Mouse (Mus musculus): ENCODE measurements at regions not wholly inside any gene's neighbourhood (a gene's known extent, or its start where the extent isn't known, plus 50 kb on each side); places are given as distances from the start of the nearest gene placed in this dataset.

DNA sequence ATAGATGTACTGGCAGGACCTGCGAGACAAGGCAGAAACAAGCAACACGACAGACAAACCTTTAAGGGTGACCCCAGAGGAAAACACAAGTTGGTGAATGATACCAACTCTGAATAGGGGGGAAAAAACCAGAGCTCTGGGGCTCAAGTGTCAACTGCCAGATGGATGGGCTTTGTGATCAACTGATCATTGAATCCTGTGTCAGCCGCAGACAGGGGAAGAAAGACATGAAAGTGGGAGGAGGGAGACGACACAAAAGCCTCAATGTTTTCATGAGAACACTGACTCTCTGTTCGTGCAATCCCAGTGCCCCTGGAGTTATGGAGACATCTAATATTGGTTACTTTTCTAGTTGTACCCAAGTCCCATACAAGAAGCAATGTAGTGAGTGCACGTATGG is 593.8 kb downstream of the Tmem114 start:
- Histone ChIP-seq H3K27ac (no peak overlapping the region), H3K36me3 (ENCODE audit: poor library complexity, severe bottlenecking) (no peaks in the 10 kb centered on the region), H3K9me3 (replicated peaks) (no peaks in the 10 kb centered on the region), H3K4me3 (no peak overlapping the region), H3K9ac (no peak overlapping the region), H3K4me1 (no peaks in the 10 kb centered on the region), H3K4me2 (no peak overlapping the region), H3K27me3 (no peaks in the 10 kb centered on the region)
- ATAC-seq, result no peak
- WGBS, result 27% methylated on average over 6 of the region's 6 CpGs

DNA sequence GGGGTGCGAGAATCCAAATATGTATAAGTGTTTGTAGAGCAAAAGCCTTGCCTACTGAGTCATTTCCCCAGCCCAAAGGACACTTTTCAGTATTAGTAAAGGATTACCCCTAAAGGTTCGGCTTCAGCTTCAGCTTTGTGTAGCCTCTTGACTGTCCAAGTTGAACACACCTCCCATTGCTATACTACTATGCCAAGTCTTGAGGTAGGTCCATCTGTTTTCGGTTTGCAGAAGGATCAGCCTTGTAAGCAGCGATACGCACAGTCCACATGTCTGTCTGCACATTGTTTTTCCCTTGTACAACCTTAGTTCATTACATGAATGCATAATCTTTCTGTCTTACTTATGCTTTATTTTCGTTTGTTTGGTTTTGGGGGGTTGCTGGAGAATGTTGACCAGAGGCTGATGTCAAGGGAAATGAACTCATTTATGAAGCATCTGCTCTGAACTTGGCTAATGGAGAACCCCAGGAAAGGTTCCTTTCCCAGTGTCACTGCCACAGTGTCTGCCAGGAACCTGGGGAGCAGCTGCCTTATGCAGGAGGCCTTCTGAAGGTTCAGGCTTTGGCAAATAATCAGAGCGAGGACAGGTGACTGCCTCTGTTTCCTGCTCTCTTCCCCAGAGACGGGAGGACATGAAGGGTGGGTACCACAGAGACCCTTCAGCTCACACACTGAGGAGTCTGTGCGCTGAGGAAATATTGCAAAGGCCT is 594.8 kb downstream of the Tmem114 start:
- Histone ChIP-seq H3K9me3 (replicated peaks) (no peaks in the 10 kb centered on the region), H3K36me3 (ENCODE audit: poor library complexity, severe bottlenecking) (no peaks in the 10 kb centered on the region), H3K9ac (no peak overlapping the region), H3K4me2 (no peak overlapping the region), H3K4me3 (no peak overlapping the region), H3K27me3 (no peaks in the 10 kb centered on the region), H3K27ac (no peak overlapping the region), H3K4me1 (no peaks in the 10 kb centered on the region)
- 89% methylated on average over 9 of the region's 9 CpGs for WGBS
- no peak for ATAC-seq

DNA sequence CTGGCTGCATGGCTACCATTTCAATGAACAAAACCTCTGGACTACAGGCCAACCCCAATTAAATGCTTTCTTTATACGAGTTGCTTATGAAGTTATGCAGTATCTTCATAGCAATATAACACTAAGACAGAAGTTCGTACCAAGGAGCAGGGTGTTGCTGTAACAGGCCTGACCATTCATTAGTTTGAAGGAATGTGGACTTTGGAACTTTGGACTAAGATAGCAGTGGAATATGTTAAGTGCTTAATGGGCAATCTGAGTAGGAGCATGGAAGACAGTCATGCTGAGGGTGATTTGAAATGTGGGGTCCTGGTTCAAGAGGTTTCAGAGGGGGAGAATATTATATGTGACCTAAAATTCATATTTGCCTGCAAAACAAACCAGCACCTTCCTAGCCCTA is 623.8 kb downstream of the Tmem114 start:
- 78% methylated on average over 2 of the region's 2 CpGs for WGBS
- no peak for ATAC-seq
- Histone ChIP-seq H3K9ac (no peak overlapping the region), H3K27me3 (no peaks in the 10 kb centered on the region), H3K27ac (no peak overlapping the region), H3K4me3 (no peak overlapping the region), H3K36me3 (ENCODE audit: poor library complexity, severe bottlenecking) (no peaks in the 10 kb centered on the region), H3K9me3 (replicated peaks) (no peaks in the 10 kb centered on the region), H3K4me2 (no peak overlapping the region), H3K4me1 (peaks cover 14% of the 10 kb centered on the region)

GRCm38 (mm10) chr16:7797176-7797786 is 627.7 kb downstream of the Tmem114 start:
- H3K9me3 ChIP-seq (replicated peaks), result no peaks in the 10 kb centered on the region
- H3K4me1 ChIP-seq, result peaks cover 14% of the 10 kb centered on the region
- H3K4me2 ChIP-seq, result no peak overlapping the region
- no peak overlapping the region for H3K9ac ChIP-seq
- H3K27me3 ChIP-seq, result no peaks in the 10 kb centered on the region
- ATAC-seq, result peak; percentile 75
- WGBS, result 28% methylated on average over 8 of the region's 8 CpGs
- no peaks in the 10 kb centered on the region for H3K36me3 ChIP-seq (ENCODE audit: poor library complexity, severe bottlenecking)
- H3K4me3 ChIP-seq, result no peak overlapping the region
- H3K27ac ChIP-seq, result no peak overlapping the region

DNA sequence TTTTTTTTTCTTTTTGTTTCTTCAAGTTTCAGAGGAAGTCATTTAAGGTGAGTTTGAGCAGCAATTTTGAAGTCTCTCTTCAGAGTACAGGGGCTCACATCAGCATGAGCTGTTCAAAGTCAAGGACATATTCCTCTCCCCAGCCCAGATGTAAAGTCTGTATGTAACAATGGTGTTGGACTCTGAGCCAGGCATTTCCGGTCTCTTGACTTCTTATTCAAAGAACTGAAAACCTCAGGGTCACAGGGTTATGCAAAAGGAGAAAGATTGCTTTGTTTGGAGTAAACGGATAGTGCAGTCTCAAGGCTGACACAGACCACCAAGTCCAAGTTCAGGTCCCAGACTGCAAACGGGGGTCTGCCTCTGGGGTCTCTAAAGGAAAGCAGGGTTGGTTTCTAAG is 629.4 kb downstream of the Tmem114 start:
- Histone ChIP-seq H3K36me3 (ENCODE audit: poor library complexity, severe bottlenecking) (no peaks in the 10 kb centered on the region), H3K4me3 (no peak overlapping the region), H3K4me2 (no peak overlapping the region), H3K27ac (no peak overlapping the region), H3K9me3 (replicated peaks) (no peaks in the 10 kb centered on the region), H3K9ac (no peak overlapping the region), H3K27me3 (no peaks in the 10 kb centered on the region), H3K4me1 (peaks cover 14% of the 10 kb centered on the region)
- no peak for ATAC-seq
- WGBS, result 57% methylated on average over 3 of the region's 3 CpGs

DNA sequence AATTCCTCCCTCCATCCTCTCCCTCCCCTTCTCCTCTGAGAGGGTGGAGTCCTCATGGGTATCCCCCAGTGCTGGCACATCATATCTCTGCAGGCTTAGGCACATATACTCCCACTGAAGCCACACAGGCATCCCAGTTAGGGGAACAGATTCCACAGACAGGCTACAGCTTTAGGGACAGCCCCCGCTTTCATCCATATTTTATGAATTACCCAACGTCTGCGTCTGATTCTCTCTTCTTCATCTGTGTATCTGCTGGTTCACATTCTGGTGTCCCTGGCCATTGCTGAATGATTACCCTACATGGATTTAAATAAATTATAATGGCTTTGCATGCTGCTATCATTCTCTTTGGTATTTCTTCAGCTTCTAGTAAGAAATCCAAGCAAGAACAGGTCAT is 632.4 kb downstream of the Tmem114 start:
- no peak for ATAC-seq
- H3K27ac ChIP-seq, result no peak overlapping the region
- H3K27me3 ChIP-seq, result no peaks in the 10 kb centered on the region
- WGBS, result 92% methylated on average over 3 of the region's 3 CpGs
- peaks cover 11% of the 10 kb centered on the region for H3K4me1 ChIP-seq
- no peaks in the 10 kb centered on the region for H3K36me3 ChIP-seq (ENCODE audit: poor library complexity, severe bottlenecking)
- no peak overlapping the region for H3K4me2 ChIP-seq
- H3K4me3 ChIP-seq, result no peak overlapping the region
- H3K9me3 ChIP-seq (replicated peaks), result no peaks in the 10 kb centered on the region
- no peak overlapping the region for H3K9ac ChIP-seq

- Histone ChIP-seq H3K4me2 (no peak overlapping the region), H3K4me3 (no peak overlapping the region), H3K4me1 (0 out of 2 replicates have a peak, but pooled peaks cover 4% of the 10 kb centered on the region), H3K27me3 (no peaks in the 10 kb centered on the region), H3K9ac (no peak overlapping the region), H3K9me3 (replicated peaks) (no peaks in the 10 kb centered on the region), H3K36me3 (ENCODE audit: poor library complexity, severe bottlenecking) (no peaks in the 10 kb centered on the region), H3K27ac (no peak overlapping the region)
- peak; percentile 65; the same call in 1 of the 2 replicates for ATAC-seq
- WGBS, result 76% methylated on average over 4 of the region's 4 CpGs
Measured at GRCm38 (mm10) chr16:7790260-7790659, 634.7 kb downstream of the Tmem114 start.

- Histone ChIP-seq H3K27ac (peak overlapping the region; percentile 35; the same call in 1 of the 2 replicates), H3K4me3 (no peak overlapping the region), H3K4me1 (0 out of 2 replicates have a peak, but pooled peaks cover 4% of the 10 kb centered on the region), H3K9me3 (replicated peaks) (0 out of 2 replicates have a peak, but pooled peaks cover 3% of the 10 kb centered on the region), H3K4me2 (no peak overlapping the region), H3K36me3 (ENCODE audit: poor library complexity, severe bottlenecking) (no peaks in the 10 kb centered on the region), H3K27me3 (no peaks in the 10 kb centered on the region), H3K9ac (no peak overlapping the region)
- peak; percentile 89 for ATAC-seq
- 65% methylated on average over 2 of the region's 2 CpGs for WGBS
Measured at GRCm38 (mm10) chr16:7788209-7788608, 636.7 kb downstream of the Tmem114 start.

DNA sequence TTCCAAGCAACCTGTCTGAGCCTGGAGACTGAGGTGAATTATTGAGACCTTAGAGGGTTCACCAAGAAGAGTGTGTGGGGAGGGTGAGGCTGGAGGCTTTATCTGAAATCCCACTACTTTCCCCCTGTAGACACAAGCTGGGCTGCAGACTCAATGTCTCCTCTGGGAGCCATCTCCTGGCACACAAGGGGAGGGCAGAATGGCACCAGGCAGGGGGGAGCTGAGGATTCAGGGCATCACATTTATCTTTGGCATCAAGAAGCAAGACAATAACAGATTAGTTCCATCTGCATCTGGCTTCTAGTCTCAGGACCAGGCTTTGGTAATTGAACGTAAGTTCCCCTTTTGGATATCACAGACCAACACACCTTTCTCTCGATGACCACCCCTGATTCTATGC is 643.4 kb downstream of the Tmem114 start:
- no peaks in the 10 kb centered on the region for H3K27me3 ChIP-seq
- no peak overlapping the region for H3K4me3 ChIP-seq
- H3K4me1 ChIP-seq, result no peaks in the 10 kb centered on the region
- no peak for ATAC-seq
- 0 out of 2 replicates have a peak, but pooled peaks cover 3% of the 10 kb centered on the region for H3K9me3 ChIP-seq (replicated peaks)
- no peaks in the 10 kb centered on the region for H3K36me3 ChIP-seq (ENCODE audit: poor library complexity, severe bottlenecking)
- no peak overlapping the region for H3K4me2 ChIP-seq
- 91% methylated on average over 2 of the region's 2 CpGs for WGBS
- H3K9ac ChIP-seq, result no peak overlapping the region
- no peak overlapping the region for H3K27ac ChIP-seq

- H3K4me1 ChIP-seq, result no peaks in the 10 kb centered on the region
- 89% methylated on average over 3 of the region's 3 CpGs for WGBS
- H3K4me3 ChIP-seq, result no peak overlapping the region
- no peak overlapping the region for H3K4me2 ChIP-seq
- H3K27ac ChIP-seq, result no peak overlapping the region
- ATAC-seq, result no peak
- H3K9ac ChIP-seq, result no peak overlapping the region
- no peaks in the 10 kb centered on the region for H3K27me3 ChIP-seq
- no peaks in the 10 kb centered on the region for H3K9me3 ChIP-seq (replicated peaks)
- no peaks in the 10 kb centered on the region for H3K36me3 ChIP-seq (ENCODE audit: poor library complexity, severe bottlenecking)
Measured at GRCm38 (mm10) chr16:7775635-7776034, 649.3 kb downstream of the Tmem114 start.

GRCm38 (mm10) chr16:7768433-7768832 is 656.5 kb downstream of the Tmem114 start:
- no peaks in the 10 kb centered on the region for H3K9me3 ChIP-seq (replicated peaks)
- no peak overlapping the region for H3K27ac ChIP-seq
- ATAC-seq, result no peak
- no peaks in the 10 kb centered on the region for H3K36me3 ChIP-seq (ENCODE audit: poor library complexity, severe bottlenecking)
- no peaks in the 10 kb centered on the region for H3K4me1 ChIP-seq
- H3K4me2 ChIP-seq, result no peak overlapping the region
- no peaks in the 10 kb centered on the region for H3K27me3 ChIP-seq
- no peak overlapping the region for H3K9ac ChIP-seq
- WGBS, result 63% methylated on average over 1 of the region's 1 CpGs
- H3K4me3 ChIP-seq, result no peak overlapping the region

GRCm38 (mm10) chr16:7767691-7768090 is 657.2 kb downstream of the Tmem114 start:
- H3K27me3 ChIP-seq, result no peaks in the 10 kb centered on the region
- no peak for ATAC-seq
- WGBS, result 89% methylated on average over 4 of the region's 4 CpGs

DNA sequence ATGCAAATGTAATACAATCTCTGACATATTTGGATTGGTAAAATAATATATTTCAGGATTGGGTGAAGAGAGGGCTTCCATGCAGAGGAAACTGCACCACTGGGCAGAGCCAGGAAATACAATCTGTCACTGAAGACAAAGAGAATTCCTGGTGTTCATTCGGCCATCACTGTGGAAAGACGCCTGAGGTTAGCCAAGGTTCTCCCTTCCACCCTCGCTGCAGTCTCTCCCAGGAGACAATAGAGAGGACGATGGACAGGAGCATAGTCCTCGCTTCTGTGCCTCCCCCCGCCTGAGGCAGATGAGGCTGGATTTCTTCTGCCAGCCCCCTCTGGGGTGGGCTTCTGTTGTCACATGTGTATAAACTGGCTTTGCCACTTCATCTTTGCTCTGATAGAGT is 660.6 kb downstream of the Tmem114 start:
- H3K9me3 ChIP-seq (replicated peaks), result no peaks in the 10 kb centered on the region
- no peak overlapping the region for H3K9ac ChIP-seq
- H3K4me3 ChIP-seq, result no peak overlapping the region
- no peak overlapping the region for H3K27ac ChIP-seq
- H3K36me3 ChIP-seq (ENCODE audit: poor library complexity, severe bottlenecking), result no peaks in the 10 kb centered on the region
- ATAC-seq, result no peak
- H3K4me1 ChIP-seq, result no peaks in the 10 kb centered on the region
- no peaks in the 10 kb centered on the region for H3K27me3 ChIP-seq
- no peak overlapping the region for H3K4me2 ChIP-seq
- 7% methylated on average over 6 of the region's 6 CpGs for WGBS

More at GRCm38 (mm10) chr16:7767691-7768090, 657.2 kb downstream of the Tmem114 start:
- H3K4me3 ChIP-seq, result no peak overlapping the region
- no peak overlapping the region for H3K4me2 ChIP-seq
- H3K9ac ChIP-seq, result no peak overlapping the region
- H3K27ac ChIP-seq, result no peak overlapping the region
- no peaks in the 10 kb centered on the region for H3K36me3 ChIP-seq (ENCODE audit: poor library complexity, severe bottlenecking)
- H3K9me3 ChIP-seq (replicated peaks), result no peaks in the 10 kb centered on the region
- H3K4me1 ChIP-seq, result no peaks in the 10 kb centered on the region

Measured in forebrain, embryonic 13.5 days (tissue).